Mouse (Mus musculus) embryonic facial prominence, embryonic 11.5 days (tissue): Measurements from ENCODE around the gene Grwd1. TPM values are rescaled to one million over a fixed set of nuclear protein-coding genes. Genes with fewer than 3 reads are reported as not detected.
A peak's percentile ranks its signal among the peaks of the same experiment; 100 is the strongest.

Experiments
- ATAC-seq: fragments of 200-750 bp; cut with Nextera tagmentation; replicated peaks from 2 replicates; pipeline ENCODE4 v1.8.0; 2017; ENCODE audit warnings: low read depth; ENCODE audit not compliant: insufficient number of reproducible peaks, low FRiP score, low TSS enrichment
- DNase-seq: peaks from one replicate; pipeline ENCODE4 v3.0.0-alpha.2; 2015; ENCODE audit warnings: low spot score
- H3K27ac ChIP-seq: fragments of 300-500 bp; sonication (generic); replicated peaks from 2 replicates; pipeline ENCODE4 v1.5.1; 2014; ENCODE audit warnings: mild to moderate bottlenecking, low read depth, low read length, control low read depth
- H3K27me3 ChIP-seq: fragments of 300-500 bp; sonication (generic); 2 replicates; pipeline ENCODE4 v1.6.1; 2014; ENCODE audit warnings: mild to moderate bottlenecking, low read length, moderate library complexity, mixed read lengths; ENCODE audit not compliant: control insufficient read depth, insufficient read depth
- H3K36me3 ChIP-seq: fragments of 300-500 bp; sonication (generic); replicated peaks from 2 replicates; pipeline ENCODE4 v1.6.1; 2014; ENCODE audit warnings: low read depth, mild to moderate bottlenecking, low read length, moderate library complexity, mixed read lengths; ENCODE audit not compliant: control insufficient read depth, insufficient read depth
- H3K4me1 ChIP-seq: fragments of 300-500 bp; sonication (generic); 2 replicates; pipeline ENCODE4 v1.6.1; 2014; ENCODE audit warnings: low read length, mixed read lengths; ENCODE audit not compliant: control insufficient read depth, insufficient read depth
- H3K4me2 ChIP-seq: fragments of 300-500 bp; sonication (generic); 2 replicates; pipeline ENCODE4 v1.6.1; 2014; ENCODE audit warnings: low read depth, mild to moderate bottlenecking, control low read depth, low read length, moderate library complexity
- H3K4me3 ChIP-seq: fragments of 300-500 bp; sonication (generic); 2 replicates; pipeline ENCODE4 v1.5.1; 2014; ENCODE audit warnings: low read depth, low read length, control low read depth
- H3K9ac ChIP-seq: fragments of 300-500 bp; sonication (generic); replicated peaks from 2 replicates; pipeline ENCODE4 v1.6.1; 2014; ENCODE audit warnings: mild to moderate bottlenecking, control low read depth, low read length
- H3K9me3 ChIP-seq: fragments of 300-500 bp; sonication (generic); replicated peaks from 2 replicates; pipeline ENCODE4 v1.6.1; 2016; ENCODE audit warnings: mild to moderate bottlenecking, low read length, inconsistent platforms, mixed read lengths; ENCODE audit not compliant: control insufficient read depth
- WGBS: fragments of 180-500 bp; shearing (Covaris S2); extraction: QIAGEN DNeasy Blood & Tissue Kit; methylation state at CpG from one replicate; pipeline ENCODE4 v1.1.7; 2014; 5-methylcytosine and 5-hydroxymethylcytosine counted together
- polyA plus RNA-seq: library from polyadenylated mRNA; unstranded; fragments of >200 nt; fragmentation: Nextera tagmentation; extraction: Ambion mirVana; gene quantifications from 2 replicates; pipeline ENCODE4 v1.2.1, GENCODE M21; 2014

The Grwd1 gene
- polyA plus RNA-seq, 1 experiment from 2014 or later, result 78.6 TPM

GRCm38 (mm10) chr7:45785388-45786135, 45.2 kb downstream of the Grwd1 start:
- no peaks in the 10 kb centered on the region for H3K27me3 ChIP-seq
- peak overlapping the region; percentile 95 for H3K4me3 ChIP-seq
- H3K9me3 ChIP-seq, result no peaks in the 10 kb centered on the region
- H3K36me3 ChIP-seq, result peaks cover 14% of the 10 kb centered on the region
- DNase-seq, result no peak
- 0% methylated on average over 36 of the region's 42 CpGs for WGBS
- no peaks in the 10 kb centered on the region for H3K4me1 ChIP-seq
- H3K9ac ChIP-seq, result peak overlapping the region; percentile 77
- ATAC-seq, result peak; percentile 30
- H3K27ac ChIP-seq, result peak overlapping the region; percentile 70
- peak overlapping the region; percentile 94 for H3K4me2 ChIP-seq

DNA sequence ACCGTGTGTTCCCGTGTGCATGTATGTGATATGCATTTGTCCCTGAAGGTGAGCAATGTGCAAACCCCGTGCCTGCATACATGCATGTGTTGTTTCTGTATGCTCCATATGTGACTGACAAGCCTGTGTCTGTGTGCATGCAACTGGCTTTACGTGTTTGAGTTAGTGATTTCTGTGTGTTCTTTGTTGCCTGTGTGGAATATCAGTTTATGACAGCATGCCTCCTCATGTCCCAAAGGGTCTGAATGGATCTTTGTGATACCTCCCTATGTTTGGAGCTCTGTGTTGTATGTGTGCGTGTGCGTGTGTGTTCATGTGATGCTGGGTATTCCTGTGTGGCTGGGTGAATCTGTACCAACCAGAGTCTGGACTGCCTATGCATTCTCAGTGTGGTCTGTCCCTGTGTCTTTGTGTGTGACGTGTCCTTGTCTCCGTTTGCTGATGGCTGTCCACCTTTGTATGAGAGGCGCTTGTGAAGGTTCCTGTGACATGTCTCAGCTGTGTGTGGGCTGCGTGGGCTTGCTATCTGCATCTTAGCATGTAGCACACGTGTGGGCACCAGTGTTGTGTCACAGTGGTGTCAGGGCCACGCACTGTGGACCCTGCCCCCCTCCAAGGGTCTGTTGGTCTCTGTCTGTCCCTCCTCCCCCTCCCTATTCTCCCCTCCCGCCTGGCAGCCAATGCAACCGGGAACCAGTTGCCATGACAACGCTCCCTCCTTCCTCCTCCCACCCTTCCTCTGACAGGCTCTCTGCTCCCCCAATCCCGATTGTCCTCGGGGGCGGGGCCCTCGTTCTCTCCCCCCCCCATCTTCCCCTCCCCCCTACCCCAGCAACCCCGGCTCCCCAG, 46.0 kb downstream of the Grwd1 start, which contains the start of gene Sult2b1:
Gene Sult2b1, minus strand, starts transcription at position 146 of the 849 bp plus-strand sequence.
- ATAC-seq, result peak; percentile 9
- WGBS, result 25% methylated on average over 19 of the region's 20 CpGs
- H3K4me2 ChIP-seq, result peak within 1 kb of the TSS; percentile 94
- peak within 1 kb of the TSS; percentile 70 for H3K27ac ChIP-seq
- peak; percentile 96 for DNase-seq
- H3K36me3 ChIP-seq, result peaks cover 6% of the 10 kb centered on the region
- H3K9me3 ChIP-seq, result no peaks in the 10 kb centered on the region
- H3K4me1 ChIP-seq, result no peaks in the 10 kb centered on the region
- H3K27me3 ChIP-seq, result no peaks in the 10 kb centered on the region
- H3K9ac ChIP-seq, result peak within 1 kb of the TSS; percentile 77
- peak within 1 kb of the TSS; percentile 95 for H3K4me3 ChIP-seq

GRCm38 (mm10) chr7:45783511-45784091, 47.1 kb downstream of the Grwd1 start, which contains the start of gene Lmtk3:
Gene Lmtk3 (plus strand): TSS chr7:45783738.
- peak within 1 kb of the TSS; percentile 95 for H3K4me3 ChIP-seq
- under 1% methylated on average over 38 of the region's 38 CpGs for WGBS
- H3K9ac ChIP-seq, result peak within 1 kb of the TSS; percentile 77
- no peaks in the 10 kb centered on the region; the same call in 1 of the 2 replicates for H3K27me3 ChIP-seq
- ATAC-seq (peak; percentile 14; the same call in 1 of the 2 replicates), DNase-seq (peak; percentile 78)
- H3K4me1 ChIP-seq, result no peaks in the 10 kb centered on the region
- H3K9me3 ChIP-seq, result no peaks in the 10 kb centered on the region
- no peaks in the 10 kb centered on the region for H3K36me3 ChIP-seq
- peak within 1 kb of the TSS; percentile 94 for H3K4me2 ChIP-seq
- 0 out of 2 replicates have a peak within 1 kb of the TSS, but pooled peaks have one; percentile 35 for H3K27ac ChIP-seq

- no peaks in the 10 kb centered on the region for H3K36me3 ChIP-seq
- DNase-seq, result no peak
- no peaks in the 10 kb centered on the region for H3K4me1 ChIP-seq
- no peak overlapping the region for H3K4me3 ChIP-seq
- no peak for ATAC-seq
- 72% methylated on average over 4 of the region's 4 CpGs for WGBS
- H3K27me3 ChIP-seq, result no peaks in the 10 kb centered on the region; the same call in 1 of the 2 replicates
- no peak overlapping the region for H3K27ac ChIP-seq
- H3K9me3 ChIP-seq, result no peaks in the 10 kb centered on the region
- no peak overlapping the region for H3K4me2 ChIP-seq
- H3K9ac ChIP-seq, result no peak overlapping the region
Observed at GRCm38 (mm10) chr7:45782271-45782670, 48.5 kb downstream of the Grwd1 start.

DNA sequence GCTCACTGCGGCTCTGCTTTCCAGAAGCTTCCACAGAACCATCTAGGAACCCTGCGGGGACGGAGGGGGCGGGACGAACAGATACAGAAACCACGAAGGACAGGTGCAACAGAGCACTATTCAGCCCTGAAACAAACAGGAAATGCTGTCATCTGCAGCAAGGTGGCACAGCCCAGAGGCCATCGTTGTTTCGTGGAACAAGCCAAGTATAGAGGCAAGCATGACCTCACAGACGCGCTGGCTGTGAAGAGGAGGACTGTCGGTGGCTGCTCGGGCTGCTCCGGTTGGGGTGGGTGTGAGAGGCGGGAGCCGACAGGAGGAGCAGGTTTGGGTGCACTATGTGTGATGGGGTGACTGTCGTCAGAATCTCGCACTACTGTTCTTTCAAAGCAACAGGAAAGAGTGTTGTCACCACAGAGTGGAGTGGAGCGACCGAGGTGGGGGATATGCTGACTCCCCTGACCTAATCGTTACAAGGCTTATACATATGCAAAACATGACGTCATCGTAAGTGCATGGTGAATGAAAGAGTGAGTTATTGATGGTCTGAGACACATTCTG, 51.6 kb downstream of the Grwd1 start:
- DNase-seq (no peak), ATAC-seq (no peak)
- H3K36me3 ChIP-seq, result no peaks in the 10 kb centered on the region
- H3K4me2 ChIP-seq, result no peak overlapping the region
- H3K27ac ChIP-seq, result no peak overlapping the region
- no peaks in the 10 kb centered on the region for H3K4me1 ChIP-seq
- H3K9ac ChIP-seq, result no peak overlapping the region
- no peaks in the 10 kb centered on the region; the same call in 1 of the 2 replicates for H3K27me3 ChIP-seq
- H3K4me3 ChIP-seq, result no peak overlapping the region
- H3K9me3 ChIP-seq, result no peaks in the 10 kb centered on the region
- 22% methylated on average over 22 of the region's 22 CpGs for WGBS

- Histone ChIP-seq H3K4me2 (no peak overlapping the region), H3K9me3 (no peaks in the 10 kb centered on the region), H3K27ac (no peak overlapping the region), H3K9ac (no peak overlapping the region), H3K4me3 (no peak overlapping the region), H3K27me3 (no peaks in the 10 kb centered on the region; the same call in 1 of the 2 replicates), H3K4me1 (no peaks in the 10 kb centered on the region), H3K36me3 (no peaks in the 10 kb centered on the region)
- 80% methylated on average over 7 of the region's 7 CpGs for WGBS
- no peak for DNase-seq
- ATAC-seq, result no peak
Observed at GRCm38 (mm10) chr7:45775237-45775636, 55.5 kb downstream of the Grwd1 start.
